Mouse (Mus musculus): Measurements from ENCODE around the gene Pnpla2.

The Pnpla2 gene

GRCm38 (mm10) chr7:141467230-141468030, 12.4 kb downstream of the Pnpla2 start, which contains the start of gene Cd151:
TSS of gene Cd151 (plus strand) at chr7:141467392.
- DNase-seq (ENCODE audit: low spot score) = peak; percentile 81

- DNase-seq (ENCODE audit: low spot score) = no peak
Observed at GRCm38 (mm10) chr7:141468164-141468521, 13.1 kb downstream of the Pnpla2 start.

GRCm38 (mm10) chr7:141468522-141469211, 13.7 kb downstream of the Pnpla2 start:
- DNase-seq (ENCODE audit: low spot score) = peak; percentile 72

- DNase-seq (ENCODE audit: low spot score) = no peak
Observed at GRCm38 (mm10) chr7:141469352-141469751, 14.4 kb downstream of the Pnpla2 start.

- DNase-seq (ENCODE audit: low spot score) = no peak
Observed at GRCm38 (mm10) chr7:141469901-141470636, 15.1 kb downstream of the Pnpla2 start.

GRCm38 (mm10) chr7:141470637-141470944, 15.6 kb downstream of the Pnpla2 start:
- DNase-seq (ENCODE audit: low spot score) = no peak

GRCm38 (mm10) chr7:141471236-141471635, 16.2 kb downstream of the Pnpla2 start:
- DNase-seq (ENCODE audit: low spot score) = no peak

GRCm38 (mm10) chr7:141472226-141472625, 17.2 kb downstream of the Pnpla2 start:
- no peak for DNase-seq (ENCODE audit: low spot score)

- DNase-seq (ENCODE audit: low spot score) = no peak
Observed at GRCm38 (mm10) chr7:141472763-141473162, 17.8 kb downstream of the Pnpla2 start.

- no peak for DNase-seq (ENCODE audit: low spot score)
Observed at GRCm38 (mm10) chr7:141474160-141474559, 19.2 kb downstream of the Pnpla2 start.

- peak; percentile 85 for DNase-seq (ENCODE audit: low spot score)
Observed at GRCm38 (mm10) chr7:141475011-141475804, 20.2 kb downstream of the Pnpla2 start, which contains the start of the genes Polr2l and Tspan4. TSS of gene Polr2l (minus strand) at chr7:141475132. TSS of gene Tspan4 (plus strand) at chr7:141475240.

GRCm38 (mm10) chr7:141475805-141476158, 20.8 kb downstream of the Pnpla2 start:
- no peak for DNase-seq (ENCODE audit: low spot score)

GRCm38 (mm10) chr7:141476226-141476980, 21.4 kb downstream of the Pnpla2 start:
- DNase-seq (ENCODE audit: low spot score) = no peak

- no peak for DNase-seq (ENCODE audit: low spot score)
Observed at GRCm38 (mm10) chr7:141476981-141477370, 22.0 kb downstream of the Pnpla2 start.

- no peak for DNase-seq (ENCODE audit: low spot score)
Observed at GRCm38 (mm10) chr7:141477578-141478269, 22.7 kb downstream of the Pnpla2 start.

- no peak for DNase-seq (ENCODE audit: low spot score)
Observed at GRCm38 (mm10) chr7:141478270-141478748, 23.3 kb downstream of the Pnpla2 start.

GRCm38 (mm10) chr7:141480842-141481497, 26.0 kb downstream of the Pnpla2 start:
- peak; percentile 77 for DNase-seq (ENCODE audit: low spot score)

- DNase-seq (ENCODE audit: low spot score) = peak; percentile 47
Observed at GRCm38 (mm10) chr7:141481498-141482401, 26.8 kb downstream of the Pnpla2 start.

- no peak for DNase-seq (ENCODE audit: low spot score)
Observed at GRCm38 (mm10) chr7:141482531-141483024, 27.6 kb downstream of the Pnpla2 start.

All from c-Kit-positive CD71-positive TER-119-positive erythroid progenitor cells, embryonic 14.5 days (primary cell).